Mouse (Mus musculus) fat pad, adult 2 months (tissue): ENCODE results near the gene Slc17a4.

Experiments
- DNase-seq: peaks from one replicate; pipeline ENCODE4 v3.0.0-alpha.2; 2011; ENCODE audit warnings: low read depth, low spot score; ENCODE audit errors: extremely low read depth

Slc17a4 gene

GRCm38 (mm10) chr13:23914376-23915167 lies at the start of gene Slc17a4:
Slc17a4 (minus strand) TSS chr13:23915009.
- DNase-seq = no peak

GRCm38 (mm10) chr13:23959776-23960175 lies 45.0 kb upstream of the Slc17a4 start:
- DNase-seq = no peak

GRCm38 (mm10) chr13:23950928-23951327 lies 36.1 kb upstream of the Slc17a4 start:
- DNase-seq = no peak

GRCm38 (mm10) chr13:23949484-23950246 lies 34.9 kb upstream of the Slc17a4 start:
- no peak for DNase-seq

GRCm38 (mm10) chr13:23946254-23946653 lies 31.4 kb upstream of the Slc17a4 start:
- DNase-seq = no peak

GRCm38 (mm10) chr13:23942861-23943260 lies 28.1 kb upstream of the Slc17a4 start:
- no peak for DNase-seq

- peak; percentile 4 for DNase-seq
Observed at GRCm38 (mm10) chr13:23940291-23940690, 25.5 kb upstream of the Slc17a4 start.

GRCm38 (mm10) chr13:23938699-23939098 lies 23.9 kb upstream of the Slc17a4 start:
- no peak for DNase-seq

- DNase-seq = no peak
Observed at GRCm38 (mm10) chr13:23934211-23934520, 19.4 kb upstream of the Slc17a4 start, which contains the start of gene Hist1h2aa. Hist1h2aa (plus strand) TSS chr13:23934462.

- DNase-seq = no peak
Observed at GRCm38 (mm10) chr13:23933421-23934210, 18.8 kb upstream of the Slc17a4 start, which contains the start of gene Hist1h2ba. Hist1h2ba (minus strand) TSS chr13:23934156.

GRCm38 (mm10) chr13:23930904-23931303 lies 16.1 kb upstream of the Slc17a4 start:
- DNase-seq = no peak

GRCm38 (mm10) chr13:23930461-23930860 lies 15.7 kb upstream of the Slc17a4 start:
- no peak for DNase-seq

GRCm38 (mm10) chr13:23928637-23929036 lies 13.8 kb upstream of the Slc17a4 start:
- DNase-seq = no peak

GRCm38 (mm10) chr13:23925792-23926191 lies 11.0 kb upstream of the Slc17a4 start:
- DNase-seq = no peak

GRCm38 (mm10) chr13:23917674-23918073 lies 2.9 kb upstream of the Slc17a4 start:
- no peak for DNase-seq

GRCm38 (mm10) chr13:23916132-23916531 lies 1.3 kb upstream of the Slc17a4 start:
- no peak for DNase-seq

- DNase-seq = no peak
Observed at GRCm38 (mm10) chr13:23913791-23914306, 960 bp downstream of the Slc17a4 start.

GRCm38 (mm10) chr13:23911335-23911734 lies 3.5 kb downstream of the Slc17a4 start:
- no peak for DNase-seq

GRCm38 (mm10) chr13:23910121-23910520 lies 4.7 kb downstream of the Slc17a4 start:
- no peak for DNase-seq

- no peak for DNase-seq
Observed at GRCm38 (mm10) chr13:23906906-23907305, 7.9 kb downstream of the Slc17a4 start.

- no peak for DNase-seq
Observed at GRCm38 (mm10) chr13:23898242-23898641, 16.6 kb downstream of the Slc17a4 start.
